Mouse (Mus musculus) adrenal gland, postnatal 4 days (tissue): ENCODE results near the gene Syne2. TPM values are rescaled to one million over a fixed set of nuclear protein-coding genes. Genes with fewer than 3 reads are reported as not detected.
"Not testable (repeated sequence)": the region's sequence is repeated elsewhere in the genome, so short reads cannot be mapped to it uniquely, and the experiment has no call there.

ENCODE experiments used
- DNase-seq, 2 experiments: peaks; one replicate each; pipeline ENCODE4 v3.0.0; 2021 to 2022; ENCODE audit warnings: low spot score in 2 of 2, mixed read lengths in 2 of 2
- long read RNA-seq, 2 experiments: library from polyadenylated mRNA; stranded (forward); transcript quantifications; one replicate each; pipeline ENCODE4 v2.0.0; 2021
- total RNA-seq, 2 experiments: library from RNA; stranded (reverse); gene quantifications; 2 replicates each; pipeline ENCODE4 v1.2.3; 2021

Gene Syne2
- 10 to 100 TPM; 60.1 to 74.7 TPM for total RNA-seq
- long read RNA-seq, experiment 1, partial matches to known transcripts, result 3 of 4 reads
- long read RNA-seq, experiment 1, other reads (novel, unspliced or antisense), result 1 of 4 reads
- long read RNA-seq, experiment 2, partial matches to known transcripts, result 5 of 12 reads
- long read RNA-seq, experiment 2, other reads (novel, unspliced or antisense), result 4 of 12 reads

GRCm38 (mm10) chr12:75817959-75818452 is at the start of gene Syne2:
Gene Syne2, plus strand, starts transcription at chr12:75818134.
- peak; percentile 60 to 67 for DNase-seq

DNA sequence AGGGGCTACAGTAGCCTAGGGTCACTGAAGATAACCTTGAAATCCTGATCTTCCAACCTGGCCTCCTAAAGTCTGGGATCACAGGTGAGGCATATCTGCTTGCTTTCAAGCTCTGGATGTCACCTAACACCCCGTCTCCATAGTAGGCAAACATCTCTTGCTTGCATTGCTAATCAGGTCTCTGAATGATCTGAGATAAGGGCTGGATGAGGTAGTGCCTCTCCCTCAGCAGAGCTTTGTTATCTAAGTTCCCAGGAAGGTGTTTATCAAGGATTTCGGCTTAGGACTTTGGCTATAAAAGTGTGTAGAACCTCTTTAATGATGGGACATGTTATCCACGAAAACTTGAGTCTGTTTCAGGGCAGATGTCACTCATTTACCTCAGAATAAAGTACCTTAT is 46.5 kb upstream of the Syne2 start:
- no peak for DNase-seq

- peak; percentile 21 to 50 for DNase-seq
Observed at GRCm38 (mm10) chr12:75772424-75773034, 45.4 kb upstream of the Syne2 start.

GRCm38 (mm10) chr12:75781445-75781844 is 36.5 kb upstream of the Syne2 start:
- DNase-seq, result no peak

GRCm38 (mm10) chr12:75781995-75782394 is 35.9 kb upstream of the Syne2 start:
- DNase-seq, result no peak

GRCm38 (mm10) chr12:75784271-75784751 is 33.6 kb upstream of the Syne2 start:
- DNase-seq, result no peak

DNA sequence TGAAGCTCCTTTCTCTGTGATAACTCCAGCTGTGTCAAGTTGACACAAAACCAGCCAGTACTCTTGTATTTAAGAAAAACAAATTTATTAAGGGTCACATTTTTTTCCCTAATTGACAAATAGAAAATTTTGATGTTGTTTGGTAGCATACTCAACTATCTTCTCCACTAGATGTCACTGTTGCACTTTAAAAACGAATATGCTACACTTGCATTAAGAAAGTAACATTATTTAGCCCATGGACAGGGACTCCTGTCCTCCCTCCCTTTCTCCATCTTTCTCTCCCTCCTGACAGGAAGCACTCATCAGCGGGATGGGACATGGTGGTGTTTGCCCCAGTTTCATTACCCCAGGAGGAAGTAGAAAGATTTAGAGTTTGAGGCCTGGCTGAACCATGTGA is 31.3 kb upstream of the Syne2 start:
- DNase-seq, result not testable (repeated sequence)

GRCm38 (mm10) chr12:75789451-75789850 is 28.5 kb upstream of the Syne2 start:
- DNase-seq, result no peak

DNA sequence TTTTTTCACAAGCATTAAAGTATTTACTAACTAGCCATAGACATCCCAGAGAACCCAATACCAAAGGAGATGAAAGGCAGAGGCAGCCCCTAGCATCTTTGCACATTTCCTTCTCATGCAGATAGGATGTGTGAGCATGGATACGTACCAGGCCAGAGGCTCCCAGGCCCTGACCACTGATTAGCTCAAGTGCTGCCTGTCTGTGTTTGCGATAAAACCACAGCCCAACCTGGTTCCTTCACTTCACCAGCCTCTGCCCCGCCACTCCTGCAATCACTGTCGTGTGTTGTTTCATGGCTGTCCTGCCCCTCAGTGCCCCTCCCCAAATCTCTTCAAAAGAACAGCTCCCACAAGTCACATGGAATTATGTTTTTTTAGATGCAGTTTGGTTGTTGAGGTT is 23.4 kb upstream of the Syne2 start:
- DNase-seq, result no peak

DNA sequence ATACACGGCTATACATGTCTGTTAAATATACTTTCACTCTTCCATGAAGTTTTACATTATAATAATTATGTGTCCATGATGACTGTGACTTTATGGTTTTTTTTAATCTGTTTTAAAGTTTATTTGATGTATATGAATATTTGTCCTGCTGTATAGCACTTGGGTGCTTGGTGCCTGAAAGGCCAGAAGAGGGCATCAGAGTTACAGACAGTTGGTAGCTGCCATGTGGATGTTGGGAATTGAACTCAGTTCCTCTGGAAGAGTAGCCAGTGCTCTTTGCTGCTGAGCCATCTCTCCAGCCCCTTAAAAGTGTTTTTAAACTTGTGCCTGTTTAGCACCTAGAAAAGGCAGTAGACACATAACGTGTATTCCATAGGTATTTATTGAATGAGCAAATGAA is 21.4 kb upstream of the Syne2 start:
- no peak for DNase-seq

DNA sequence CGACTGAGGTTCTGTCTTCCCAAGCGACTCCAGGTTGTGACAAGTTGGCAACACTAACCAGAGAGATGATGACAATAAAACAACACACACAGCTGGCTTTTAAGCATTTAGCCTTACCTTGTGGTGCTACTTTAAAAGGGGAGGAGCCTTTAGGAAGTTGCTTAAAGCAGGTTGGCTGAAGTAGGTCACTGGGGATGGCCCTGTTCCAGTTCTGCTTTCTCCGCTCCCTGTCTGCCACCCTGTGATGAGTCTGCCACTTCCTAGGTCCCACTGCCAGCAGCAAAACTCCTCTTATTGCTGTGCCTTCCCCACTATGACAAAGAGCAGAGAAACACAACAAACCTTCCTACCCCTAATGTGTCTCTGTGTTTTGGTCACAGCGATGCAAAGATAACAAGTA is 11.7 kb upstream of the Syne2 start:
- no peak for DNase-seq

GRCm38 (mm10) chr12:75813766-75814165 is 4.2 kb upstream of the Syne2 start:
- no peak for DNase-seq

DNA sequence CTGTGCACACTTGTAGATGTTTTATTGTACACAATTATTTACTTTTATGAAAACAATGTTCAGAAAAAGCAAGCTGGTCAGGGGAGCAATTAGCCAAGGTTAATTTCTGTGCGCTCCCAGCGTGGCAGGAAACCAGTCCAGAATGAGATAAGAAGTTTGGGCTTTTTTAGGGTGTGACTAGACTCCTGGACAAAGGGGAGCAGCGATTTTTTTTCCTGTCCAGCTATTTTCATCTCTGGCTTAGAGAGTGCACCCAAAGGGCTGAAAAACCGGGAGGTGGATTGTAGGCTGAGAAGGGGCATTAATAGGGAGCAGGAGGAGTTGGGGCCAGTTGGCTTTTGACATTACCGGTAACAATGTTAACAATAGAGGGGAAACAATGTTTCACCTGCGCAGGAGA is 3.4 kb upstream of the Syne2 start:
- no peak for DNase-seq

- DNase-seq, result no peak
Observed at GRCm38 (mm10) chr12:75816981-75817856, 715 bp upstream of the Syne2 start.

DNA sequence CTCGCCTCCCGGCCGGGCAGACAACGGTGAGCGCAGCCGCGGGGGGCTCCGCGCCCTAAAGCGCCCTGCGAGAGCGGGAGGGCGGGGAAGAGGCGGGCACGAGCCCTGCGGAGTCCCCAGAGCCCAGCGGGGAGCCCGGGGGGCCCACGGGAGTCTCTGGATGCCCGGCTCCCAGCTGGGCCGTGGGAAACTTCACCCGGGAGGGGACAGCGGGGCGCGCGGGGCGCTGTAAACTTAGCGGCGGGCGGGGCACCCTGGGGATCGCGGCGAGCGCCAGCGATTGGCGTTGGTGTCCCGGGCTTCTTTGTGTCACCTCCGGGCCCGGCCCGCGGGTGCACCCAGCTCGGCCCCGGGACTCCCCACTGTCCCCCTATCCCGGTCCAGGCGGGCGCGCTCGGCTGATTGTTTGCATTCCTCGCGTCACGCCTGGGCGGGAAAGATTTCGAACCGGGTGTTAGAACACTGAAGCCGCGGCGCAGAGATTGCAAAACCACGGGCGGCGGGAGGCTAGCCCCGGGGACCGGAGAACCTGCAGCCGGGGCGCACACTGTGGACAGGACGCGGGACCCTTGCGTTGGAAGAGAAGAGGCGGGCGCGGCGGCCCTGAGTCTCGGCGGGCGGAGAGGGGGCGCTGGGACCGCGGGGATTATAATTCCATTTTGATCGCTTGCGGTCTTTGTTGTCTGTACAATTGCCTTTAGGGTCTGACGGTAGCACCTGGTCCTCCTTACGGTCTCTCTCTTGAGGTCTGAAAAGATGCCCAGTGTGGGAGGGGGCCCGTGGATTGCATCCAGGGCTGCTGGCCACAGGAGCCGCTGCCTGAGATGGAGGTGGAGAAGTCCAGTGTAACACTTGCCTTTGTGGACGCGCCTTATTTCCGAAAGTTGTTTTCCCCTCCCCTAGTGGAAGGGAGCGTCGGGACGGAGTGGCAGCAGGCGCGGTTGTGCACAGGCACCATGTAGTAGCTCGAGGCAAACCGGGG is 810 bp downstream of the Syne2 start:
- peak; percentile 41 to 48 for DNase-seq

DNA sequence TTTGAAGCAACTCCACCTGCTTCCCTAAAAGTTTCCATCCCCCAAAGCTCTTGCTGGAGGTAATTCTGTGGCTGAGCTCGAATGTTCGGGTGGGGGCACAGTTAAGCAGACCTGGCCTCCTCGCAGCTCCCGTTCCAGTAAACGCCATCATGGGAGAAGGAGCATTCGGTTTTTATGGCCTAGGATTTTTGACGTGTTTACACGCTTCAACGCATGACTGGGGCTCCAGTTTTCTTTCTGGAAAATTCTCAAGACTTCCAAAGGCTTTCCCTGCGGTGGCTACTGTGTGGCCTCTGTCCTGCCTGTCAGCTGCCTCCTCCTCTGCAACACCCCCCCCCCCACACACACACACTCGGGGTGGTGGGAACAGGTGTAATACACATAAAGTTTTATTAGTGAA is 1.5 kb downstream of the Syne2 start:
- no peak for DNase-seq

DNA sequence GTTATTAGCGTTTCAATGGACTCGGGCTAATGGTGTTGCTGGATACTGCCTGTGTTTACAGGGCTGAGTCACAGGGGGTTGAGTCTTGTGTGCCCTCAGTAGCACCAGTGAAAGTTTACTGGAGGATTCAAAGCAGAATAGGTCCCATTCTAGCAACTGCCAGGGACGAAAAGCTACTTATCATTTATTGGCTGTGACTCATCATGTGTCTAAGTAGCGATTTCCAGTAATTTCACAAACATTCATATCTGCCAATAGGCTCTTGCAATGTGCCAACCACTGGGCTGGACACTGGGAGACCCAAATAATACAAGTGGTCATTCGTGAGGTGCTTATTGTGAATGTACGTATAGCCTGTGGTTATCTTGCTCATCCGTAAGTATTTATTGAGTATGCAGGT is 2.3 kb downstream of the Syne2 start:
- no peak for DNase-seq

DNA sequence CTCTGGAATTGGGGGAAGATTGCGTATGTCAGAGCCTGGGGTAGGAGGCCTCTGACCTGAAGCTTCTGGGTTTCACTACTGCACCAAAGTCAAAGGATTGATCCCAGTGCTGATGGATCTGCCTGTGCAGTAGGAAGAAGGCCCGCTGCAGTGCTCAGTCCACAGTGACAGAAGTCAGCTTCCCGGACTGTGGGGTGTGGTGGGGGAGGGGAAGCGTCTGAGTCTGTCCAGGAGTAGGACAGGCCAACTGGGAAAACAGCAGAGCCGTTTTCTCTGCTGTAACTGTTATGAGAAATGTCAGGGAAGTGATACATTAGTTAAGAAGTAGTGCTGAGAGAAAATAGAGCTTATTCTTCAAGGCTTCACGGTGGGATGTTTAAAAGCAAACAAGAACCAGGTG is 4.2 kb downstream of the Syne2 start:
- no peak for DNase-seq

GRCm38 (mm10) chr12:75823475-75823874 is 5.5 kb downstream of the Syne2 start:
- DNase-seq, result no peak

- DNase-seq, result no peak
Observed at GRCm38 (mm10) chr12:75825458-75825857, 7.5 kb downstream of the Syne2 start.
